Mouse (Mus musculus): Measurements from ENCODE around the gene Nfkbib.

DNA sequence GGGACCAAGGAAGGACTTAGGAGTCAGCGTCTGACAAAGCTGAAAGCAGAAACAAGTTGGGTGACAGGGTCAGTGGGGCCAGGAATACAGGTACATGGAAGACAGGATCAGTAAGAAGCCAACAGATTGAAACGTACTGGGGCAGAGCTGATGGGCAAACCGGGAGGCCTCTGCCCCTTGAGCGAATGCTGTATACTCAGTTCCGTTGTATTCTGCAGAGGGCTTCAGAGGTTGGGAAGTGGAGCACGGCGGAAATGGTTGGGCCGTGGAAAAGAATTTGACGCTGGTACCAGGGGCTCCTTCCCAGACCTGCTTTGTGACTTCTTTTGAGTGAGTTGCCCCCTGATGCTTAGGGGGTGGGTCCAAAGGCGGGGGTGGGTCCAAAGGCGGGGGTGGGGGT is 34.1 kb downstream of the Nfkbib start:
- TF ChIP-seq CTCF (conservative IDR thresholded peaks at IDR 0.05; ENCODE audit: insufficient read depth, insufficient read length, low read depth, low read length) (no peak), POLR2A (IDR thresholded peaks at IDR 0.05; ENCODE audit: low read depth, low read length) (no peak)
